31 mouse cellular contexts compared by ENCODE assay signal in the genomic region with DNA sequence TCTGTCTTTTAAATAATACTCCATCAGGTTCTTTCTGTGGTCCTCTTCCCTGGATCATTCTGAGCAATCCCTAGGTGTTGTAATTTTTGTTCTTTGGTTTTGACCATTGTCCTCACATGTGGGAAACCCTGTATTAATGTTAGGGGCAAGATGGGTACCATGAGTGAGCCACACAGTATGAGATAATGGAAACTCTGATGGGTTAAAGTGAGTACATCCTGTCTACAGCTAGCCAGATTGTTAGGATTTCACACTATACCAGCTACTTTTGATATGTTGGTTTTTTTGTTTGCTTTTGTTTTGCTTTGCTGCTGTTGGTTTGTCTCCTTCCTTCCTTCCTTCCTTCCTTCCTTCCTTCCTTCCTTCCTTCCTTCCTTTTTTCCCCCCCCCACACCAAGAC.
"Had no signal": no experiment of that assay in that cellular context is flagged by ENCODE, and none has a peak within 500 bp of the region (broad histone marks: within the 10 kb centered on the region; RNA-seq: fewer than 3 reads in every experiment).

No protein-coding gene starts in this region.

- H3K4me1 ChIP-seq: limb, embryonic 10.5 days; limb, embryonic 15.5 days; liver, embryonic 12.5 days; liver, embryonic 13.5 days; liver, embryonic 15.5 days; lung, embryonic 15.5 days; midbrain, embryonic 10.5 days; midbrain, embryonic 12.5 days; midbrain, embryonic 13.5 days; midbrain, embryonic 15.5 days had no signal

- H3K4me3 ChIP-seq: limb, embryonic 10.5 days; limb, embryonic 12.5 days; limb, embryonic 13.5 days; limb, embryonic 15.5 days; liver, embryonic 12.5 days; liver, embryonic 13.5 days; liver, embryonic 15.5 days; lung, embryonic 15.5 days; megakaryocyte, embryonic 14.5 days; midbrain, embryonic 10.5 days; midbrain, embryonic 12.5 days; midbrain, embryonic 13.5 days; midbrain, embryonic 15.5 days; myocyte had no signal

- ATAC-seq: liver, embryonic 12.5 days; liver, postnatal 0 days; lung, postnatal 0 days; midbrain, embryonic 13.5 days; midbrain, embryonic 15.5 days; midbrain, embryonic 16.5 days had no signal

- H3K4me2 ChIP-seq: limb, embryonic 12.5 days; limb, embryonic 13.5 days; limb, embryonic 15.5 days; liver, embryonic 11.5 days; liver, embryonic 12.5 days; liver, embryonic 13.5 days; liver, embryonic 15.5 days; lung, embryonic 14.5 days; lung, embryonic 15.5 days; midbrain, embryonic 11.5 days; midbrain, embryonic 12.5 days; midbrain, embryonic 13.5 days; midbrain, embryonic 15.5 days had no signal

- H3K9ac ChIP-seq: limb, embryonic 12.5 days; limb, embryonic 13.5 days; limb, embryonic 15.5 days; liver, embryonic 12.5 days; liver, embryonic 13.5 days; liver, embryonic 14.5 days; liver, embryonic 15.5 days; liver, postnatal 0 days; lung, embryonic 14.5 days; lung, embryonic 15.5 days; midbrain, embryonic 12.5 days; midbrain, embryonic 13.5 days; midbrain, embryonic 15.5 days had no signal

- H3K27ac ChIP-seq: limb, embryonic 10.5 days; limb, embryonic 12.5 days; limb, embryonic 13.5 days; limb, embryonic 15.5 days; liver, embryonic 12.5 days; liver, embryonic 13.5 days; liver, embryonic 14.5 days; liver, embryonic 15.5 days; lung, embryonic 15.5 days; macrophage; midbrain, embryonic 10.5 days; midbrain, embryonic 12.5 days; midbrain, embryonic 13.5 days; midbrain, embryonic 15.5 days had no signal

- DNase-seq: left cerebral cortex, postnatal 4 days; liver; liver, embryonic 13.5 days; liver, postnatal 0 days; lung, adult 18-20 months; lung, adult 2 months; lung, embryonic 14.5 days; lung, postnatal 10 days; lung, postnatal 14 days; lung, postnatal 36 days; lung, postnatal 4 days; midbrain, embryonic 14.5 days had no signal

- H3K9me3 ChIP-seq: limb, embryonic 10.5 days; limb, embryonic 12.5 days; limb, embryonic 13.5 days; limb, embryonic 15.5 days; liver, embryonic 12.5 days; liver, embryonic 13.5 days; liver, embryonic 15.5 days; lung, embryonic 15.5 days; midbrain, embryonic 10.5 days; midbrain, embryonic 12.5 days; midbrain, embryonic 13.5 days; midbrain, embryonic 15.5 days had no signal

- H3K27me3 ChIP-seq: limb, embryonic 12.5 days; limb, embryonic 13.5 days; limb, embryonic 15.5 days; liver, embryonic 12.5 days; liver, embryonic 13.5 days; liver, embryonic 15.5 days; lung, embryonic 15.5 days; megakaryocyte, embryonic 14.5 days; midbrain, embryonic 12.5 days; midbrain, embryonic 13.5 days; midbrain, embryonic 15.5 days had no signal
